Mouse (Mus musculus) myocyte (in vitro differentiated cells): Measurements from ENCODE around the gene Actr1b.

Experiments
- CEBPB ChIP-seq: IDR thresholded peaks from 2 replicates; pipeline ENCODE4 v1.6.1; 2011; ENCODE audit warnings: mild to moderate bottlenecking, moderate library complexity; ENCODE audit not compliant: poor library complexity, insufficient read depth, severe bottlenecking
- E2F4 ChIP-seq: IDR thresholded peaks from one replicate; pipeline ENCODE4 v1.6.1; 2011; ENCODE audit warnings: mild to moderate bottlenecking, control low read depth, moderate library complexity; ENCODE audit not compliant: insufficient read depth
- MAX ChIP-seq: IDR thresholded peaks from one replicate; pipeline ENCODE4 v1.6.1; 2011; ENCODE audit warnings: low read depth, mild to moderate bottlenecking, control low read depth
- MYOD1 ChIP-seq, 3 experiments: IDR thresholded peaks; one replicate each; pipeline ENCODE4 v1.6.1; 2011; ENCODE audit warnings: control low read depth in 2 of 3, low read depth in 2 of 3, mild to moderate bottlenecking in 2 of 3, moderate library complexity in 1 of 3; ENCODE audit not compliant: insufficient read length in 2 of 3, control insufficient read depth in 1 of 3
- POLR2A ChIP-seq: IDR thresholded peaks from one replicate; pipeline ENCODE4 v1.6.1; 2011; ENCODE audit warnings: low read depth, mild to moderate bottlenecking, control low read depth, moderate library complexity; ENCODE audit not compliant: insufficient read length
- POLR2AphosphoS2 ChIP-seq: IDR thresholded peaks from one replicate; pipeline ENCODE4 v1.6.1; 2011; ENCODE audit warnings: low read depth, control low read depth; ENCODE audit not compliant: insufficient read length
- REST ChIP-seq: IDR thresholded peaks from one replicate; pipeline ENCODE4 v1.6.1; 2011; ENCODE audit warnings: mild to moderate bottlenecking, control low read depth, moderate library complexity; ENCODE audit not compliant: insufficient read depth, insufficient read length
- SRF ChIP-seq: IDR thresholded peaks from one replicate; pipeline ENCODE4 v1.6.1; 2011; ENCODE audit warnings: low read depth; ENCODE audit not compliant: control insufficient read depth, insufficient read length
- TCF12 ChIP-seq: IDR thresholded peaks from one replicate; pipeline ENCODE4 v1.6.1; 2011; ENCODE audit warnings: mild to moderate bottlenecking, control low read depth; ENCODE audit not compliant: poor library complexity, insufficient read depth, severe bottlenecking
- USF1 ChIP-seq: IDR thresholded peaks from one replicate; pipeline ENCODE4 v1.6.1; 2011; ENCODE audit warnings: low read depth, mild to moderate bottlenecking, control low read depth, moderate library complexity

DNA sequence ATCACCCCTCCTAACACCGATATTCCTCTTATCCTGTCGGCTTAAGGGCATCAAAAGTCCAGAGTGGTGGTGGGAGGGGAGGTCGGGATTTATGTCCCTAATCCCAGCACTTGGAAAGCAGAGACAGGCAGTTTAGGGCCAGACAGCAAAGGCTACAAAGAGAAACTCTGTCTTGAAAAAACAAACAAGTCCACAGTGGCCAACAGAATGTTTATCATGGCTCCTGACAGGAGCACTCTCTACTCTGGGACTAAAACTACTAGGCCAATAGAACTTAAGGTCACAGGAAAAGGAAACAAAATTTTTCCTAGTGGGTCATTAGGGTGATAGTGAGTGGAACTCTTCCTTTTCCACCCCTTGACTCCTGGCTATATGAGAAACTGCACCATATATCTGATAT is 39.3 kb downstream of the Actr1b start:
- no peak for TF ChIP-seq POLR2A
- TF ChIP-seq USF1 = no peak
- TF ChIP-seq POLR2AphosphoS2 = no peak
- TF ChIP-seq MYOD1 (IDR thresholded peaks at IDR 0.05; ENCODE audit: control insufficient read depth in 1 of 3, insufficient read length in 2 of 3, low read depth in 2 of 3) = no peak
- no peak for TF ChIP-seq MAX
- no peak for TF ChIP-seq CEBPB
- no peak for TF ChIP-seq E2F4
- no peak for TF ChIP-seq REST
- TF ChIP-seq TCF12 = no peak
- TF ChIP-seq SRF = no peak
